Mouse (Mus musculus): ENCODE measurements at regions not wholly inside any gene's neighbourhood (a gene's known extent, or its start where the extent isn't known, plus 50 kb on each side); places are given as distances from the start of the nearest gene placed in this dataset.

DNA sequence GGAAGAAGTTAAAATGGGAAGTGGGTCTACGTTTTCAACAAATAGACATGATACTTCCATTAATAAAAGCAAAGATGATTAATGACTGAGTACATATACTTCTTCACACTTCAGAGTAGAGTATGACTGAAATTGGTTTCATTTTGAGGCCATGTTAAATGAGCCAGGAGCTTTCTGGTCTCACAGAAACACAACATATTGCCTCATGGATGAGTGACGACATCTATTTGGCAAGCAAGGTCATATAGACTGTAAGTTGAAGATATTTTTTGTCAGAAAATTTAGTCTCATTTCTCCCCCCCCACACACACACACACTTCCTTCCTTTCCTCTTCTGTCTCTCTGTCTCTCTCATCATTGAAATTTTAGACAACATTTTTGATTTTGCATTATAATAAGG is 354.0 kb downstream of the Atp6ap1l start:
- no peak for TF ChIP-seq POLR2A (IDR thresholded peaks at IDR 0.05; ENCODE audit: insufficient read depth, low read length)
- no peak for TF ChIP-seq CTCF (IDR thresholded peaks at IDR 0.05; ENCODE audit: low read depth, low read length)
- TF ChIP-seq EP300 (IDR thresholded peaks at IDR 0.05; ENCODE audit: insufficient read depth, low read depth, low read length), result no peak
